Mouse (Mus musculus): ENCODE measurements at regions not wholly inside any gene's neighbourhood (a gene's known extent, or its start where the extent isn't known, plus 50 kb on each side); places are given as distances from the start of the nearest gene placed in this dataset.

DNA sequence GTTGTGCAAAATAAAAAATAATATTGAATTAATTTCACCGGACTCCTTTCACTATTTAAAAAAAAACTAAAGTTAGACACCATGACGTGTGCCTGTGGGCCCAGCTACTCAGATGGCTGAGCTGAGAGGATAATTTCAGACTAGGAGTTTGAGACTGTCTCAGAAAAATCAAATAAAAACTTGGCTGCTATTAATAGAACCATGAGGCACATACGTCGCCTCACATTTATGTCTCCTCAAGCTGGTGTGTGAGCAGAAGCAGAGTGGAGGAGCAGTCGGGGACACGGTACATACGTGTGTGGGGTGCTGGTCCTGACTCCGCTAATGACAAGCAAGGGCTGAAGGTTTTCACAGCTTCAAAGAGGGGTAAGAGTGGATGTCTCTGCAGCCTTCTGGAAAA lies 52.8 kb upstream of the Dmrtb1 start:
- DNase-seq (ENCODE audit: low spot score) = no peak

DNA sequence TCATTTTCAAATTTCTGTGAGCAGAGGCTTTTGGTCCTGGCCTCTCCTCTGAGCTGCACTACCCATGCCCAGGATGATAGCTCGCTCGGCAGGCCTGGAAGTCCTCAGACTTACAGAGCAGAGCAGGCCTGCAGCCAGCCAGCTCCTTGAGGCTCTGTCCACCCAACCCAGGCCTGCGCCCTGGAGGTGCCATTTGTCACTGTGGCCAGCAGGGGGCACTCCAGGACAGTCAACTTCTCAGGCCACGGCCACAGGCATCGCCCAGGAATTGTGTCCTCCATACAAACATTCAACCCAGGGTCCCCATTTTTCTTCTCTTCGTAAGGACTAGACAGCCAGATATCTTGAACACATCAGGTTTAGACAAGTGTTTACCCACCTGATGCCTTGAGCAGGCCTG lies 53.9 kb upstream of the Dmrtb1 start:
- peak; percentile 71 for DNase-seq (ENCODE audit: low spot score)

DNA sequence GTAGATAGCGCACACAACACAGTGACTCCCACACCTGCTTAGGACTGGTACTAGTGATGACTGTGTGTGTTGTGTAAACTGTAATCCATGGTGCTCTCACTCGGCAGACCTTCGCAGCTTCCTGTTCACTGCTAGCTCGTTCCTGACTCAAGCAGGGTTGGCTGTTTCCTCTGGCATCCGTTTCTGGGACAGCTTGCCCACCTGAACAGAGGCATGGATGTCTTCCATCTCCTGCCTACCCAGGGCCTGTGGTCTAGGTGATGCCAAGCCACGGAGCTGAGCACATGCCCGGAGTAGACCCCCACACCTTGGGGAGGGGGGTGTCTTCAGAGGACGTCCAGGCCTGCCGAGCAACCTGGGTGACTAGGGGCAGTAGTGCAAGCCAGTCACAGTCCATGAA lies 54.7 kb upstream of the Dmrtb1 start:
- no peak for DNase-seq (ENCODE audit: low spot score)

- no peak for DNase-seq (ENCODE audit: low spot score)
Measured at GRCm38 (mm10) chr4:107739789-107740405, 55.9 kb upstream of the Dmrtb1 start.

DNA sequence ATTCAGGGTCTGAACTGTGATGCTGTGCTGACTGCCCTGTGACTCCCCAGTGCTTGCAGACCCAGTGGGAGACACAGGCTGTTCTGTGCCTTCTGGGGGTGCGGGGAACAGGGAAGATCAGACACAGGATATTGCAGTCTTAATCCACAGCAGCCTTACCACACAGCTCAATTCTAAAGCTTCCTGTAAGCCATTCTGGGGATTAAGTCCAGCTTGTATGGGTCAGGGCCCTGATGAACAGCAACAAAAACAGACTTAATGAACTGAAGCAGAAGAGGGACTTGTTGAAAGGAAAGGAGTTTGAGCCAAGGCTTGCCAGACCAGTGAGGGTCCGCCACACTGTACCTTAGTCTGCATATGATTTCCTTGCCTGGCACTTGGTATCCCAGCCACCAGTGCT lies 58.4 kb upstream of the Lrp8 start:
- no peak for DNase-seq (ENCODE audit: low spot score)

- DNase-seq (ENCODE audit: low spot score) = no peak
Measured at GRCm38 (mm10) chr4:107746366-107746765, 55.7 kb upstream of the Lrp8 start.

- DNase-seq (ENCODE audit: low spot score) = no peak
Measured at GRCm38 (mm10) chr4:107746923-107747431, 55.1 kb upstream of the Lrp8 start.

DNA sequence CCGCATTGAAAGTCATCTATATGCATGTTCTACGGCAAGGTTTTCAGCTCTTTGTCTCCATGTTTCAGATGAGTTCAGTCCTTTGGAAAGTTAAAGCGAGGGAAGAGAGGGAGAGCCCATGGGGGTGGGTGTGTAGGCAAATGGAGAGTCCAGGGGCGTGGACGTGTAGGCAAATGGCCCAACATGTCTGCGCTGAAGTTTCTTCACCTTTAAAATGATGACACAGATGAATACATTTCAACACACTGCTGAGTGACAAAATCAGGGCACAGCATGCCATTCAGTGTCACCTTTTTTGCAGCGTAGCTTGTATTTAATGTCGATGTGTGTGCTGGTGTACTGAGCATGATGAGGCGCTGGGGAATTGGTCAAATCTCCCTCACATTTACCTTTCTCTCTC lies 54.6 kb upstream of the Lrp8 start:
- no peak for DNase-seq (ENCODE audit: low spot score)

GRCm38 (mm10) chr4:107747907-107748628 lies 54.0 kb upstream of the Lrp8 start:
- DNase-seq (ENCODE audit: low spot score) = no peak

DNA sequence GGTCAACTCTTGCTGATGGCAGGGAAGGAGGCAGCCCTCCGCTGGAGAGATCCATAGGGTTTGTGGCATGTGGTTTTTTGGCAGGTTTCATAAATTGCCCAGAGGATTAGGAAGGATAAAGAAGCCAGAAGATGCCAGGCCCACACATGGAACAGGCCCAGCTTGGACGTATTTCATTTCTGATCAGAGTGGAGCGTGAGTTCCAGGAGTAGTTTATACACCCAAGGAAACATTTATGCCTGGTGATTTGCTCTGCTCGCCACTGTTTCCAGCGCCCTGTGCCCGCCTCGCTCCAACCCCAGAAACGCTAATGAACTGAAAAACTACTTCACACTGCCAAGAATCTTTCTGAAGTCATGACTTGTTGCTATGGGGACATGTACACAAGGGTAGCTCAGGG lies 53.0 kb upstream of the Lrp8 start:
- DNase-seq (ENCODE audit: low spot score) = no peak

- DNase-seq (ENCODE audit: low spot score) = no peak
Measured at GRCm38 (mm10) chr4:107750017-107750416, 52.0 kb upstream of the Lrp8 start.
